Comparison of ENCODE assay signal across 7 mouse cellular contexts in the genomic region with DNA sequence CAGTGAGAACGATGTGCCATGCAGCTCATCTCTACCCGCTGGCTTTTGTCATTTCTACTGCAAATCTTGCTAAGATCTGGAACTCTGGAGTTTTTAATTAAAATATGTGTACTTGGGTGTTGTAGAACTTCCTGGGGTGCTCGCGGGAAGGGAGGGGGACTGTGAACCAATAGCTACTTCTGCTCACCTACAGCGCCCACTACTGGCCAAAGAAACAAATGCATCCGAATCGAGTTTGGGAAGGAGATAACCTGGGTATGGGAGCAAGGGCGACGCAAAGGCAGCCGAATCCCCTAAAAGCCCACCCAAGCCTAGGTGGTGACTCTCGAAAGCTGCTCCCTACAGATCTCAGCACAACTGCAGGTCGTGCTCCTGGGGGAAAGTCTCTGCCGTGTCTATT.
A peak's percentile ranks its signal among the peaks of the same experiment; 100 is the strongest.
DNase-seq lines count a peak whose midpoint lies in the region; ATAC-seq and TF ChIP-seq lines count a peak whose summit lies in the region.

No protein-coding gene starts in this region.

- H3K36me3 ChIP-seq in kidney, postnatal 0 days (ENCODE audit: insufficient read depth, low read length): no peaks in the 10 kb centered on the region
- H3K36me3 ChIP-seq in ES-Bruce4 (ENCODE audit: control insufficient read depth, insufficient read depth, low read length, poor library complexity, severe bottlenecking): no peaks in the 10 kb centered on the region
- H3K36me3 ChIP-seq in limb, embryonic 13.5 days: no peaks in the 10 kb centered on the region

- no peak for TF ChIP-seq POLR2A in ES-Bruce4 (IDR thresholded peaks at IDR 0.05; ENCODE audit: insufficient read depth, low read length)

- no peak overlapping the region for H3K4me2 ChIP-seq in kidney, postnatal 0 days (ENCODE audit: low read length)
- peak overlapping the region; percentile 37 for H3K4me2 ChIP-seq in limb, embryonic 13.5 days (replicated peaks)

- WGBS in kidney, postnatal 0 days: 60% methylated on average over 13 of the region's 13 CpGs
- WGBS in limb, embryonic 13.5 days: 40% methylated on average over 13 of the region's 13 CpGs

- TF ChIP-seq CTCF in kidney, postnatal 0 days (IDR thresholded peaks at IDR 0.05; ENCODE audit: low read depth): peak; percentile 57
- TF ChIP-seq CTCF in ES-Bruce4 (IDR thresholded peaks at IDR 0.05; ENCODE audit: low read depth, low read length): peak; percentile 59

- H3K4me3 ChIP-seq in kidney, postnatal 0 days (replicated peaks; ENCODE audit: low read depth, low read length): no peak overlapping the region
- H3K4me3 ChIP-seq in ES-Bruce4 (ENCODE audit: low read depth, low read length): no peak overlapping the region
- no peak overlapping the region for H3K4me3 ChIP-seq in limb, embryonic 13.5 days

- peak; percentile 8 for DNase-seq in kidney, postnatal 0 days (ENCODE audit: low spot score)
- DNase-seq in kidney, adult 11 months: no peak
- DNase-seq in WW6 (ENCODE audit: low read depth, low spot score): peak; percentile 46
- no peak for DNase-seq in B cell, adult 2 months

- H3K27me3 ChIP-seq in kidney, postnatal 0 days (ENCODE audit: insufficient read depth, low read length): no peaks in the 10 kb centered on the region
- no peaks in the 10 kb centered on the region for H3K27me3 ChIP-seq in ES-Bruce4 (ENCODE audit: control insufficient read depth, insufficient read depth, low read length, poor library complexity, severe bottlenecking)
- peaks cover 19% of the 10 kb centered on the region for H3K27me3 ChIP-seq in limb, embryonic 13.5 days

- TF ChIP-seq EP300 in ES-Bruce4 (IDR thresholded peaks at IDR 0.05; ENCODE audit: insufficient read depth, low read depth, low read length): no peak

- ATAC-seq in kidney, postnatal 0 days (replicated peaks; ENCODE audit: low FRiP score, low read depth): no peak
- peak; percentile 5; the same call in 1 of the 2 replicates for ATAC-seq in limb, embryonic 13.5 days (ENCODE audit: low FRiP score, low read depth)
- no peak for ATAC-seq in monocyte, adult 5-6 weeks (replicated peaks; ENCODE audit: insufficient number of reproducible peaks, low FRiP score, low TSS enrichment, poor library complexity, severe bottlenecking)

- H3K9ac ChIP-seq in kidney, postnatal 0 days (ENCODE audit: low read depth, low read length): no peak overlapping the region
- no peak overlapping the region for H3K9ac ChIP-seq in ES-Bruce4 (ENCODE audit: low read depth, poor library complexity, severe bottlenecking)
- no peak overlapping the region for H3K9ac ChIP-seq in limb, embryonic 13.5 days

- H3K4me1 ChIP-seq in kidney, postnatal 0 days (replicated peaks; ENCODE audit: insufficient read depth, low read length): no peaks in the 10 kb centered on the region
- H3K4me1 ChIP-seq in ES-Bruce4 (ENCODE audit: control insufficient read depth, insufficient read depth, low read length): no peaks in the 10 kb centered on the region
- H3K4me1 ChIP-seq in limb, embryonic 13.5 days: peaks cover 7% of the 10 kb centered on the region; the same call in 1 of the 2 replicates

- H3K9me3 ChIP-seq in kidney, postnatal 0 days (replicated peaks; ENCODE audit: low read length): no peaks in the 10 kb centered on the region
- no peaks in the 10 kb centered on the region for H3K9me3 ChIP-seq in ES-Bruce4 (replicated peaks; ENCODE audit: control insufficient read depth, insufficient read depth, low read length, poor library complexity, severe bottlenecking)
- H3K9me3 ChIP-seq in limb, embryonic 13.5 days: no peaks in the 10 kb centered on the region

- H3K27ac ChIP-seq in kidney, postnatal 0 days: no peak overlapping the region
- H3K27ac ChIP-seq in ES-Bruce4 (ENCODE audit: insufficient read depth, low read length): no peak overlapping the region
- no peak overlapping the region for H3K27ac ChIP-seq in limb, embryonic 13.5 days

Comparison
In these comparisons a context has a peak if more than half of its experiments do, and no peak if none do; other contexts are left out.
1. DNase-seq: peak in kidney, postnatal 0 days (single experiment) and WW6 (single experiment); none in kidney, adult 11 months (single experiment) and B cell, adult 2 months (0 of 2).